Mouse (Mus musculus) gastrocnemius, postnatal 25 days (tissue): Measurements from ENCODE around the gene Cyp39a1. TPM values are rescaled to one million over a fixed set of nuclear protein-coding genes. Genes with fewer than 3 reads are reported as not detected.

Experiments used
- DNase-seq: peaks from one replicate; pipeline ENCODE4 v3.0.0; 2022
- long read RNA-seq, 2 experiments: library from polyadenylated mRNA; stranded (forward); transcript quantifications; one replicate each; pipeline ENCODE4 v2.0.0; 2021
- total RNA-seq, 2 experiments: library from RNA; stranded (reverse); gene quantifications; 1 replicate in 1 of 2; 2 replicates in 1 of 2; pipeline ENCODE4 v1.2.3; 2021

The Cyp39a1 gene
- total RNA-seq: 1 to 10 TPM; 2.3 to 2.9 TPM
- long read RNA-seq, experiment 1, partial matches to known transcripts: 0 of 4 reads
- long read RNA-seq, experiment 1, other reads (novel, unspliced or antisense): 4 of 4 reads
- long read RNA-seq, experiment 2, partial matches to known transcripts: 0 of 2 reads
- long read RNA-seq, experiment 2, other reads (novel, unspliced or antisense): 2 of 2 reads

DNA sequence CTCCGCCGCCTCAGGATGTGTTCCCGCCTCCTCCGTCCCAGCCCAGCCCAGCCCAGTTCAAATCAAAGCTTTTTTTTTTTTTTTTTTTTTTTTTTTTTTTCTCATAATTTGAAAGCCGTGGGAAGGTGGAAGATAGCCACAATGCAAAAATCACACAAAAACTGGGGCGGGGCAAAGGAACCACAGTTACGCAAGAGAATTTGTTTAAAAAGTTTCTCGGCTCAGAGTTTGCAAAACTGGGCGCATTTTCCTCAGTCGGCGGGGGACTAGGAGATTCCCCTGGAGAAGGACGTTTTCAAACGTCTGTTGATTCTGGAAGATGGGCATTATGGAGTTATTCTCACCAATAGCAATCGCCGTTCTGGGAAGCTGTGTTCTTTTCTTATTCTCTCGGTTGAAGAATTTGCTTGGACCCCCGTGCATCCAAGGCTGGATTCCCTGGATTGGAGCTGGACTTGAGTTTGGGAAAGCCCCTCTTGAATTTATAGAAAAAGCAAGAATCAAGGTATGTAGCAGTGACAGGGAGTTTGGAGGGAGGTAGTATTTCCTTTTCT is at the start of gene Cyp39a1:
Gene Cyp39a1, plus strand, starts transcription at position 136 of the 554 bp plus-strand sequence.
- no peak for DNase-seq

DNA sequence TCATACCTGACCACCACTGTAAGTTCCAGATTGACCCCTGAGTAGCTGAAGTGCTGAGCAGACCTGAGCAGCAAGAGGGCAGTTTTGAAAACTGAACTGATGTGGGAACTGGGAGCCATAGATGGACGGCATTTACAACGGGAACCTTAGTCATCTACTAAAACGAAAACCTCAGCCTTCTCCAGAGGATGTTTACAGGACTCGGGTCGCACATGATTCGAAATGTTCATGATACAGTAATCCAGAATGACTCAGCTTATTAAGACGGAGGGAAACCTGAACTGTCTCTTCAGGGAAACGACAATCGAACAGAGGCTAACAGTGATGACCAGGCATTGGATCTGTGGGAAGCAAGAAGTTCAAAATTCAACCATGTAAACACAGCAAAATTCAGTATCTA is 48.1 kb upstream of the Cyp39a1 start:
- no peak for DNase-seq

- DNase-seq: no peak
Observed at GRCm38 (mm10) chr17:43622076-43622475, 45.1 kb upstream of the Cyp39a1 start.

DNA sequence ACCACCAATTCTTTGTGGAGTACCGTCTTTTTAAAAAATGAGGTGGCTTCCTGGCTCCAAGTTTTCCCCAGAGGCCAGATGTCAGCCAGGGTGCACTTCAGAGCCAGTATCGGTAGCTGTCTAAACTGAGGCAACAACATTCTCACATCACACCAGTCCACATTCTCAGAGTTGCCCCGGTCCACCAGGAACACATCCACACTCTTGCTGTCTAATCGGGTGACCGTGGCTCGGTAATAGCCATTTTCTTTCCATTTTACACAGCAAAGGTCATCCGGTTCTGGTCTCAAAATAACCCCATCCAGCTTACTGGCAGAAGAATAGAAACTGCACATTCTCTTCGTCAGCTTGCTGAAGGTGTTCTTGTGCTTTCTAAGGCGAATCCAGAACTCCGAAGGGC is 39.0 kb upstream of the Cyp39a1 start:
- DNase-seq: no peak

DNA sequence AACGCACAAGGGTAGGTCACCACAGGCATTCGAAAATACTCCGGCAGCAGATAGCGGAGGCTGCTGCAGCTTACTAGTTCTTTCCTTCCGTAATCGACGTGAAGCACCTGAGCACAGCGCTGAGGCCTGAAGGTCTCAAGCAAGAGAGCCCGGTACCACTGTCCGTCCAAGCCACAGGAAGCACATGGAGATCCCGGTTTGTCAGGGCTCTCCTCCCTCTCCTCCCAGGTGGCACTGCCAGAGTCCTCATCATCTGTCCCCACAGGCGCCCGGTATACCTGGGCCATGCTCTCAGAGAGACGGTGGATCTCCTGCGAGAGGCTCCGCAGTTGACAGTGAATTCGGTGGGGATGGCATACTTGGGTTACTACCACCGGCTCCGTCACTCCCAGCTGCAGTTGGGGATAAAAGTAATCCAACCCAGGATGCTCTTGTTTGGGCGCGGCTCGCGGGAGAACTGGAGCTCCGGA is 38.2 kb upstream of the Cyp39a1 start:
- no peak for DNase-seq

- DNase-seq: peak; percentile 8
Observed at GRCm38 (mm10) chr17:43629496-43630426, 37.5 kb upstream of the Cyp39a1 start, which contains the start of gene Tdrd6. Gene Tdrd6 (minus strand): TSS chr17:43630299.

- no peak for DNase-seq
Observed at GRCm38 (mm10) chr17:43630427-43630760, 36.8 kb upstream of the Cyp39a1 start.

DNA sequence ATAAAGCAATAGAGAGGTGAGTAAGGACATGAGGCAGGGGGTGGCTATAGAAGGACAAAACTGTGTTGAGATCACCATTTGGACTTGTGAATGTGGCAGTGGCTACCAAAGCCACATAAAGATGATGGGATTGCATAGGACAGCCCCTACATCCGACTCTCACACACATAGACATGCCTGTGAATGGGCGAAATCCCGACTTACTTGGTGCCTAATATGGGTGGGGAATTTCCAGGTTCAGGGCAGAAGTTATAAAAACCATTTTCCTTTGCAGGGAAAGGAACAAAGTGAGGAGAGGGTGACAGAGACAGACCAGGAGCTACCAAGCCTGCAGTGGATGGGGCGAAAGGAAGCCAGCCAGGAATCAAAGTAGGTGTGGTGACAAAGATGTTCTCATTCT is 30.1 kb upstream of the Cyp39a1 start:
- no peak for DNase-seq

DNA sequence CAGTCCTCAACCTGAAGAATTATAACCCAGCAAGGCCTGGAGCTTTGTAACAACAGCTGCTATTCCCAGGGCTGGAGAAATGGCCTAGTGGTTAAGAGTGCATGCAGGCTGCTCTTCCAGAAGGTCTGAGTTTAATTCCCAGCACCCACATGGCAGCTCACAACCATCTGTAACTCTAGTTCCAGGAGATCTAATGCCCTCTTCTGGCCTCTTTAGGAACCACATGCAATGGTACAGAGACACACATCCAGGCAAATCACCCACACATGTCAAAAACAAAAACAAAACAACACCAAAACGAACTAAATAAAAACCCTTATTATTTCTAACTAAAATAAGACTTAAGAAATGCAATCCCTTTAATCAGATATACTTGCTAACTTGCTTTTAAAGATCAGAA is 26.4 kb upstream of the Cyp39a1 start:
- DNase-seq: no peak

DNA sequence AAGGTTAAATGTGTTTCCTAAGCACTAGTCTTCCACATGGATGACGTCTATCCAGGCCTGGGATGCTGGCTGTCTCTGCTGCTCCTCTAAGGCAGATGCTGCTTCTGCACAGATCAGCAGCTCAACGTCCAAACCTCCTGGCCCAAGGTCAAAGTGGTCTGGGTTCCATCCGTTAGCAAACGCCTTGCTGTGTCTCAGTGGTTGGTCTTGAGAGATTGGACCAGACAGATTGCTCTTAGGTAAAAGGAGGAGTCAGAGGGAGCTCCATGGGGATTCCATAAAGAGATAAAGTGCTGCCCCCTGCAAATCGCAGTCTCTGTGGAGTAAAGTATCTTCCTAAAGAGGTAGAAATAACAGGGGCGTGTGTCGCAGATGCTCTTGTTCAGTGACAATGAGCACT is 24.0 kb upstream of the Cyp39a1 start:
- DNase-seq: no peak

DNA sequence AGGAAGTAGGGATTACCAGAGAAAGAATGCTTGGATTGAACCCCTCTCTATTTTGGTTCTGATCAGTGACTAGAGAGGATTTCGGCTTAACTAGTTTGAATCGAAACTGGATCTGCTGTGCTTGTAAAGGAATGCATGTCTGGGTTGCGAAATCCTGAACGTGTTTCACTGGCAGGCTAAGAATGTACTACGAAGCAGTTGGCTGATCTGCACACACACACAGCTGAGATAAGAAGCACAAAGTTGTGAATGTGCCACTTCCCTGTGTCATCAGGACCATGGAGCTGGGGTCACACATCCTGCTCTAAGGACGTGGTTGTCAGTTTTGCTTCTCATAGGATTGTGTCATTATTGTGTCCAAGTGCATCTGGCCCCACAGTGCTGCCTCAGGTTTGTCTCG is 22.9 kb upstream of the Cyp39a1 start:
- DNase-seq: no peak

GRCm38 (mm10) chr17:43645136-43645535 is 22.1 kb upstream of the Cyp39a1 start:
- DNase-seq: no peak

- no peak for DNase-seq
Observed at GRCm38 (mm10) chr17:43646925-43647324, 20.3 kb upstream of the Cyp39a1 start.

- DNase-seq: no peak
Observed at GRCm38 (mm10) chr17:43649641-43650436, 17.4 kb upstream of the Cyp39a1 start.

GRCm38 (mm10) chr17:43651314-43652046 is 15.7 kb upstream of the Cyp39a1 start:
- DNase-seq: no peak

- DNase-seq: peak; percentile 91
Observed at GRCm38 (mm10) chr17:43666576-43667289, 492 bp upstream of the Cyp39a1 start, which contains the start of gene Slc25a27. Gene Slc25a27 (minus strand): TSS chr17:43667214.

DNA sequence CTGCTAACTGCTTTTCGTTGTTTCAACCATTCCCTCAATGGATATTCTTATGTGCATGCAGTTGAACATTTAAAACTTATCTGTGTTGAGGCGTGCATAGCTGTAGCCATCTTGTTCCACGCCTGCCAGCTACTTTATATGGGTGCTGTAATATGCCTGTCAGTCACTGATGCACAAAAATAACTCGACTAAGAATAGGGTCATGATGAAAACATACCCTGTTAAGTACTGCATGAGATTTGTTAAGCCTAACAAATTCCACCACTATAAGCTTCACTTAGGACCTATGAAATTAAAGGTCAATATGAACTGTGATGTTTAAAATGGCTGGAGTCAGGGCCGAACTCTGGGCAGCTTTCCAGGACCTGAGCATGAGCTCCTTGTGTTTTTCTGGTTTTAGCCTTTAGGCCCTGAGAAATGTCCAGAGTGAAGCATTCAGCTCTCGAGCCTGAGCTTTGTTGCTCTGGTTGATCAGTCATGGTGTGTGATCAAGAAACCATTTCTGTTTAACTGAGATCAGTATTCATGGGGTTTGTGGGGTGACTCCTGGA is 2.0 kb downstream of the Cyp39a1 start:
- no peak for DNase-seq

- DNase-seq: no peak
Observed at GRCm38 (mm10) chr17:43671907-43672306, 4.7 kb downstream of the Cyp39a1 start.

DNA sequence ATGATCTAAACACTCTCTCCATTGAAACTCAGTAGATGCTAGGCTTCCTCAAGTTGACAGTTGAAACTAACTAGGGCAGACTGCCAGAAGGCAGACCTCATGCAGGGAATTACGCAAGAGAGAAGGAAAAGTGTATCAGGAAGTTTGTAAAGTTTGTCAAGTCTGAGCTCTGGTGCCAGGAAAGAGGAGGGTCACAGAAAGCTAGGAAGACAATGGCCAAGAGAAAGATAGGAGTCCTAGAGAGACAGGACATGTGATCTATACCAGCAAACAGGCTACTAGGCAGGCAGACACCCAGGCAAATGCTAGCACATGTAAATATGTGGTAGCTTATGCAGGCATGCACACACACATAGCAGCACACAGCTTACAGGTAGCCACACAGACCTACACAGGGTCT is 8.0 kb downstream of the Cyp39a1 start:
- no peak for DNase-seq

DNA sequence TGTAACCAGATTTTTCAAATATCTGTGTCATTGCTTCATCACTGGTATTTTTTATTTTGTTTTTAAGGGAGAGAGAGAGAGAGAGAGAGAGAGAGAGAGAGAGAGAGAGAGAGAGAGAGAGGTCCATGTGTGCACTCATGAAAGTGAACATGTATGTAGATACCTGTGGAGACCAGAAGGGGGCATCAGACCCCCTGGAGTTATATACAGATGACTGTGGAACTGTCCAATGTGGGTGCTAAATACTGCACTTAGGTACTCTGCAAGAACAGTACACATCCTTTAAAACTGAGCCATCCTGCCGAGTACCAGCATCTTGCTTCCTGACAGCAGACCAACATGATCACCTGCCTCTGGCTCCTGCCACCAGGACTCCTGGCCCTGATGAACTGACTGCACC is 9.0 kb downstream of the Cyp39a1 start:
- no peak for DNase-seq

DNA sequence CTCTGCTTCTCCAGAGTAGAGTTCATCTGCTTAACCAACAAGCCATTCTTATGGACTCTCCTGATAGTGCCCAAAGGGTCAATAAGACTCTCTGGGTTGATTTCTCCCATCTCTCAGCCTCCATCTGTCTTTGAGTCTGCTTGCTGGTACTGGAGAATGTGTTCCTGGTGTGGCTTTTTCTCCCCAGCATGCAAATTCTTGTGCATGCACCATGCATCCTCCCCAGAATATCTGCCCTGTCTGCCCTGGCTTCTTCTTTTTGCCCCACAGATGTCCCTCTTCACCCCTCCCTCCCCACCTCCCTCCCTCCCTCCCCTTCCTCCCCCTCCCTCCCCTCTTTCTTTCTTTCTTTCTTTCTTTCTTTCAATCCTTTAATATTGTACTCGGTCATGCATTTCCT is 10.1 kb downstream of the Cyp39a1 start:
- DNase-seq: no peak
